Mouse (Mus musculus) lung, postnatal 36 days (tissue): ENCODE measurements at regions not wholly inside any gene's neighbourhood (a gene's known extent, or its start where the extent isn't known, plus 50 kb on each side); places are given as distances from the start of the nearest gene placed in this dataset.
A peak's percentile ranks its signal among the peaks of the same experiment; 100 is the strongest.

Experiments used
- DNase-seq: peaks from one replicate; pipeline ENCODE4 v3.0.0; 2022; ENCODE audit warnings: mixed read lengths

DNA sequence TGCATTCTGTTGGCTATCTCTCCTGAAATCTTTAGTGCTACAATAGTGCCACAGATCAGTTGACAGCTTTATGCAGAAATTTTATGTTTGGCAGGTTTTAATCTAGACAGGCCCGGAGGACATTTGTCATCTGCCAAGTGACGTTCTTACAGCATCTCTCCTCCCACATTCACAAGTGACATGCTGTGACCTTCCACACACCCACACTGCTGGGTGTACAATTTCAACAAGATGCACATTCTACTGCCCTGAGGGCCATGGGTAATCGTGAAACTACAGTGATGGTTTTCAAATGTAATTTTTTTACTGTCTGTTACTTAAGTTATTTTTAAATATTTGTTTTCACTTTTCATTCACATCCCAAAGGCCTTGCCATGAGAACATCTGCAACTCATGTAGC, 639.2 kb upstream of the Gm11114 start:
- DNase-seq, result no peak

DNA sequence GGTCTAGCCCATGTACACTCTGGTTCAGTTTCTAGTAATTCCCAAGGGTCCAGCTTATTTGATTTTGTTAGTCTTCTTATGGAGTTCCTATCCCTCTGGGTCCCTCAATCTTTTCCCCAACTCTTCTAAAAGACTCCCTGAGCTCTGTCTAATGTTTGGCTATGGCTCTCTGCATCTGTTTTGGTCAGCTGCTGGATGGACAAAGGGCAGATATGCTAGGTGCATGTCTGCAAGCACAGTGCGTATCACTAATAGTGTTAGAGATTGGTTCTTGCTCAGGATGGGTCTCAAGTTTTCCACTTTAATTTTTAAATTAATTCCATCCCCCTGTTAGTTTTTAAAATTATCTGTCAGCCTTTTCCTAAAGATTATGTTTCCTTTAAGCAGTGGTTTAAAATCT, 634.2 kb upstream of the Gm11114 start:
- no peak for DNase-seq

- DNase-seq, result no peak
Measured at GRCm38 (mm10) chr9:84718615-84719191, 593.9 kb upstream of the Gm11114 start.

DNA sequence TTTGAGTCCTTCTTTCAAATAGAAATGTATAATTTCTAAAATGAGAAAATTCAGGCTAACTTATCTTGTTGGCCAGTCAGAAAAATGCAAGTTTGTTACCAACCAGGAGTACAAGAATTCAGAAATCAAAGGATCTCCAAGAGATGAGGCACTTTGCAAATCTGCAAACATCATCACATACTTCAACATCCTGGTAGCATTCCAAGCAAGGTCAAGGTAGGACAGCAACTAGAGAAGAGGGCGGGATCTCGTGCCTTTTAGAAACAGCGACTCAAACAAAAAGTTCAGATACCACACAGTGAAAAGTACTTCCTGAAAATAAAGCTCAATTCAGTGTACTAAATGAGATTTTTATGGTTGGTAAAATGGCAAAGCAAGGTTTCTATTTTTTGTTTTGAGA, 593.2 kb upstream of the Gm11114 start:
- no peak for DNase-seq

DNA sequence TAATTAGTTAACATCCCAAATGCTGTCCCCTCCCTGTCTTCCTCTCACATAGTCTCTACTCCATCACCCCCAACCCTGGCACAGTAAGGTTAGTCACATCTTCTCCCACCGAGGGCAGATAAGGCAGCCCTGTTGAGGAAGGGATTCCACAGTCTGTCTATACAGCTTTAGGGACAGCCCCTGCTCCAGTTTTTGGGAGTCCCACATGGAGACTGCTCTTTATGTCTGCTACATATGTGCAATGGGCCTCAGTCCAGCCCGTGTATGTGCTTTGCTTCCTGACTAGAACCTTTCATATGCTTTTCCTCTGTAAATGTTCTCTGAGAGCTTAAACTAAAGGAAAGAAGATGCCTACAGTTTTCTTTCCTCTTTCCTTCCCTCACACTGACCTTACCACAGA, 592.1 kb upstream of the Gm11114 start:
- no peak for DNase-seq

GRCm38 (mm10) chr9:84739266-84739665, 573.3 kb upstream of the Gm11114 start:
- no peak for DNase-seq

GRCm38 (mm10) chr9:84740336-84740735, 572.2 kb upstream of the Gm11114 start:
- DNase-seq, result no peak

GRCm38 (mm10) chr9:84754332-84754731, 558.2 kb upstream of the Gm11114 start:
- DNase-seq, result no peak

DNA sequence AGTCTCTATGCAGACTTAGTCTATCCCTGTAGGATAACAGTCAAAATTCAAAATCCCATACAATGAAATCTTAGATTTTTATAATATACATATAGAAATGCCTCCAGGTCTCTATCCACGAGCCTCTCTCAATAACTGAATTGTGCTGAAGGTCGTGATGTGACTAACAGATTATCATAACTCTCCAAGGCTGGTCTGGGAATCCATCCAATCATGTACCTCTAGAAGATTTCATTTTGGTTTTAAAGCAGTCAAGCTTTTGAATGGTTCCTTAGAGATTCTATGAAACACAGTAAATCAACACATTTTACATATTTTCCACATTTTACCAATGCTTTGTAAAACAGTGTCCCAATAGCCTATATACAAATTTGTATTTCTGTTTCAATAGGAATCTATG, 557.7 kb upstream of the Gm11114 start:
- DNase-seq, result no peak

GRCm38 (mm10) chr9:84774348-84774747, 538.2 kb upstream of the Gm11114 start:
- DNase-seq, result peak; percentile 41

GRCm38 (mm10) chr9:84775190-84775589, 537.4 kb upstream of the Gm11114 start:
- peak; percentile 3 for DNase-seq

GRCm38 (mm10) chr9:84779125-84779524, 533.4 kb upstream of the Gm11114 start:
- no peak for DNase-seq

DNA sequence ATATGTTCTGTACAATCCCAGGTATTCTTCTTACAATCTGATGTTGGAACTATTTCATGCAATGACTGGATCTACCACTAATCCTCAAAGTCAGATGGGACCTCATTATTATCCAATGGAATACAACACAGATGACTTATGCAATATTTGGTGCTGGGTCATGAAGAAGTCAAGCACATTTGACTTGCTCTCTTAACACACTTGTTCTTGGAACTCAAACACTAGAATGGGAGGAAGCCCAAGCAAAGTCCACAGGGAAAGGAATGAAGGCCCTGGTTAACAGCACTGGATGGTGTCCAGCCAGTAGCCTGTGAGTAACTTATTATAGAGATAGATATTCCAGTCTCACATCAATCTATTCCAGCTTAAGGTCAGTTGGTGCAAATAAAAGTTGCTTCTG, 486.8 kb upstream of the Gm11114 start:
- peak; percentile 81 for DNase-seq

GRCm38 (mm10) chr9:84828934-84829333, 483.6 kb upstream of the Gm11114 start:
- no peak for DNase-seq

GRCm38 (mm10) chr9:84830639-84831038, 481.9 kb upstream of the Gm11114 start:
- no peak for DNase-seq

- DNase-seq, result no peak
Measured at GRCm38 (mm10) chr9:84837498-84837897, 475.1 kb upstream of the Gm11114 start.

GRCm38 (mm10) chr9:84844021-84844420, 468.6 kb upstream of the Gm11114 start:
- no peak for DNase-seq

DNA sequence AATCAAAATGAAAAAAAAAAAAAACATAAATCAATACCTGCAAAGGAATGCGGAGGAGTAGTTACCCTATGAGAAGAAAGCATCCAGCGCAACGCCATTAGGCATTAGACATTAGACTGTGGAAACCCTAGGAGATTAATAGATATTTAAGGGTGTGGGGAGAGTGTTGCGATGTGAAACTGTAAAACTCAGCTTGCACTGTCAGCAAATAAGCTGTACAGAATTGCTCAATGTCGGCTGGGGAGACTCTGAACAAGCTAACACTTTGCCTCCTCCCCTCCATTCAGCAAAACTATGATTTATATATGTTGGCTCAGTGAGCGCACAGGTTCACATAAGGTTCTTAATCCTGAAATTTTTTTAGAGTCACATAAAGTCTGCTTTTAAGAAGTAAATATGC, 451.0 kb upstream of the Gm11114 start:
- DNase-seq, result no peak

- DNase-seq, result no peak
Measured at GRCm38 (mm10) chr9:84863431-84863830, 449.1 kb upstream of the Gm11114 start.

DNA sequence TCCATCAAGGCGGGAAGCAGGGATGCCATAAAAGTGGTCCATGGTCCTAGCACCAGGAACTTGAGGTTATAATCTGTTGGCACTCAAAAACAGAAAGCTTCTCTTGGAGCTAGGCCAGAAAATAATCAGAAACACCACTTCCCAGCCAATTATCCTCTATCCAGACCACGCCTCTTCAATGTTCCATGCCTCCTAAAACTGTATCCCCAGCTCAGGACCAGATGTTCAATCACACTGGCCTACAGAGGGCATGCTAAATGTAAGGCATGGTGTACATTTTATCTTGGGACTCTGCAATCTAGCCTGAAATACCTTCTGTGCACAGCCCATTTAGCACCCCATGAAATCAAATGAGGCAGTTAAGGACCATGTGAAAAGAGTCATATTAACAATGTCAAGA, 418.4 kb upstream of the Gm11114 start:
- DNase-seq, result no peak

GRCm38 (mm10) chr9:84896073-84896472, 416.5 kb upstream of the Gm11114 start:
- no peak for DNase-seq

DNA sequence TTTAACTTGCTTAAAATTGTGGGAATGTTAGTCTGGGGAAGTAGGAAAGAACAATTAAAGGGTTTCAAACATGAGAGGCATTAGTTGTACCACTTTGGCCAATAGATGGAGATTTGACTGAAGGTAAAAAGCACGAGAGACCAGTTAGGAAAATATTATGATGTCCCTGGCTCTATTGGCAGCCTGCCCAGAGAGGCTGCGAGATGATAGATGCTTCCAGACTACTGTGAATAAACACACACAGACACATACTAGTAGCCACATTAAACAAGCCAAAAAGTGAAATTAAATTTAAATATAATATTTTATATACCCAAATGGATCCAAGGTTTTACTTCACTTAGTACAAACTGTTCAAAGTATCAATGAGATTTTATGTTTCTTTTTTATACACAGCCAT, 411.9 kb upstream of the Gm11114 start:
- DNase-seq, result peak; percentile 8

DNA sequence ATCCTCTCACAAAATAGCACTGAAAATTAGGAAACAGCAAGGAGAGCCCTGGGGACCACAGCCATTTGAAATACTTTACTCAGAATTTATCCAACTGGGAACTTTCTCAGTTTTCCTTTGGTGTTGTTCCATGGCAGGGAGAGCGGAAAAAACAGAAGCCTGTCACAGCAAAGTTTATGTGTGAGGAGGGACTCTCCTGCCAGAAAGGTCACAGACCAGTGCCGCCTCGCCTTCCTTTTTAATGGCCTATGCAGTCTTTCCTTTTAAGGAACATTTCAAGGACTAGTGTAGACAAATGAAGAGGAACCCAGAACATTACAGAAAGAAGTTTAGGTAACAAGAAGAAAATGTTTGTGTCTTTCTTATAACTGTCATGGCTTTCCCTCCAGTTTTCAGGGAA, 406.3 kb upstream of the Gm11114 start:
- DNase-seq, result no peak

GRCm38 (mm10) chr9:84913321-84913720, 399.3 kb upstream of the Gm11114 start:
- no peak for DNase-seq

DNA sequence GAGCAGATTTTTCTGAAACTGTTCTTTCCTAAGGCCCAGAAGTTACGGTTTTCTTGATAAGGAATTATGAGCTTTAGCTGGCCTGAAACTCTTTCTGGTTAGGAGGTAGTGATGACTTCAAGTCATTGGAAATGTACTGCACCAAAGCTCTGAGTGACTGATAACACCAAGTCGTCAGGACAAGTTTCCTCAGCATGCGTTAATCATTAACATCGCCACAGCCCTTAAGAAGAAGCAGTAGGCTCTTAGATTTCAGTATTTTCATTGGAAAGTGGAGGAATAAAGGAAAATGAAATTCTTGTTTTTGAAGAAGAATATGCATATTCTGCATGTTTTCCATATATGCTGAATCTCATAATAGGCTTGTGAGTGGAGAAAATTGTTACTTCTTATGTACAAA, 390.3 kb upstream of the Gm11114 start:
- no peak for DNase-seq

- no peak for DNase-seq
Measured at GRCm38 (mm10) chr9:84923966-84924365, 388.6 kb upstream of the Gm11114 start.
